Mouse (Mus musculus) Muller cell, postnatal 12 days (primary cell): Measurements from ENCODE around the gene Camkmt.

Experiments used
- DNase-seq: peaks from one replicate; pipeline ENCODE4 v3.0.0-alpha.2; 2015; ENCODE audit errors: inconsistent ontology term

Camkmt gene

GRCm38 (mm10) chr17:85372076-85372475 lies 281.7 kb downstream of the Camkmt start:
- peak; percentile 10 for DNase-seq

DNA sequence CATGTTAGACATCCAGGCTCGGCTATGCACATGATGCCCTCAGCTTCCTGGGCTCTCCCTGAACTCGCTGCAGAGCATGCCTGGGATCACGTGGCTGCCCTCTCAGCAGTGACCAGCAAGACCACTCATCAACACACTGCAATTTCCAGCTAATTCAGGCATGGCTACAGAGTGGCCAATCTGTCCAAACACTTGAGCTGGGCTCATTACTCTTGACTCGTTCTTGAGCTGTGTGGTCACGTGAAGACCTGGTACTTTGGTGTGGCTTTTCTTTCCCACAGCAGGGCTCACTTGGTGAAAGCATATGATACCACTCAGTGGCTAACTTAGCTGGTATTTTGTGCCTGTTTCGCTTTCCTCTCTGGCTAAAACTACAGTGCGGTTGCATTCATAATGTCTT lies 282.2 kb downstream of the Camkmt start:
- no peak for DNase-seq

DNA sequence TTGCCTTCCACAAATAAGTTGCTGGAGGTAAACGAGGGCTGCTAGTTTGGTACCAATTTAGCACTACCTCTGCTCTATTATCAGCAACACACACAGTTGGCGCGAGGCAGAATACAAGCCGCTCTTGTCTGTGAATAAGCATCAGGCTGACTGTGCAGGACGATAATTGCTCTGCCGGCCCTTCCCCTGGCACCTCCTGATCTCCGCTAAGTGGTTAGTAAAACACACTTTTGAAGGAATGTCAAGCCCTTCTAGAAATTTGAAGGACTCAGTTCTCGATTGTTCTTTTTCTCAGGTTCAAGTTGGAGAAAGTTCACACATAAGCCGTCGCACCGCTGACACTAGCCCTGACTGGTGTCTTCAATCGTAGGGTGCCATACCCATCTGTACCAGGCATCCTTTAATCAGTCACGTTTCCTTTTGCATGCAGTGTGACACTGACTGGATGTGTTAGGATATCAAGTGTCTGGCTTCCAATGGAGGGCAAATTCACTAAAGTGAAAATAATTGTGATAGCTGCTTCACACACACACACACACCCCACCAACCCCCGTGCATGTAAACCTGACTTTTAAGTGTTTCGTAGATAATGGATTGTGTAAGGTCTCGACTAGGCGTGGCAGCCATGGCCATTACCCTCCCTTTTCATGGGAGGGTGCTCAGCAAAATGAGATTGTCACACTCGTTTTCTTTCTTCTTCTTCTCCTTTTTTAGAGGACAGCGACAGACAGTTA lies 283.9 kb downstream of the Camkmt start:
- peak; percentile 35 for DNase-seq

GRCm38 (mm10) chr17:85374834-85375176 lies 284.5 kb downstream of the Camkmt start:
- DNase-seq, result no peak

DNA sequence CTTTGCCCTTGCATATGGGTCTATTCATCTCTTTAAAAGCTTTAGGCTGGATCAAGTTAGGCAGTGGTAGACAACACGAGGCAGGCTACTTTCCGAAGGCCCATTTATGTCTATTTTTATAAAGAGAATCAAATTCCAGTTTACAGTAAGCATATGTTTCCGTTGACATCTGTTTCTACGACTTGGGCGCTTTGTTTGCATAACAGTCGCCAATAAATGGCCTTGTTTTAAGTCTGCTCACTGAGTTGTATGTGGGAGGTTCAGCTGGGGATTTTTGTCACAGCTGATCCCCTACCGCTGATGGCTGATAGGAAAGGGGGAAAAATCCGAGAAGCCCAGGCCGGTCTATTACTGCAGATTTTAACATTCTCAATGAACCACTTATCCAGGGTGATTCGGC lies 285.2 kb downstream of the Camkmt start:
- DNase-seq, result no peak

- no peak for DNase-seq
Measured at GRCm38 (mm10) chr17:85377496-85377895, 287.1 kb downstream of the Camkmt start.

- DNase-seq, result no peak
Measured at GRCm38 (mm10) chr17:85379101-85379500, 288.7 kb downstream of the Camkmt start.

DNA sequence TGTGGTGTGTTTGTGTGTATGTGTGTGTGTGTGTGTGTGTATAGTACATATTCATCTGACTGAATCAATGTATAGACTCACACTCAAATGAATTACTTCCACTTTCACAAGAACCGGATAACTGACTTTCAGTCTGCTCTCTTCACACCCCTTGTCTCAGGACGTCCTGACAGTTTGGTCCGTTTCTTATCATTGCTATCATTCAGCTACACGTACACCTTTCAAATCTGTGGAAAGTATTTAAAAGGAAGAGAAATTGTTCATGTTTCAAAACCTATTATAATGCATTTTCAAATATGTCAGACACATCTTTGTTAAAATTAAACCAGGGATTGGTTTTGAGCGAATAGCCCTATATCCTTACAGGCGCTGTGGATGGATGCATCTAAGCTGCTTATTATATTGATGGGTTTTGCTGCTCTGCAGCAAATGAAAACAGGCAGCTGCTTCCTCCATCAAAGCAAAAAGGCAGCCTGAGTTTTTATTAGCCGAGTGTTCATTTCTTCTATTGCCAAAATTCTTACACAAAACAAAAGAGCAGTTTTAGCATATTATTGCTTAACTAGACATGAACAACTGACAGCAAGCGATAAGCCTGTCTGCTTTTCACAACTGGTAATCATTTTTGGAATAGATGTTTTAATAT lies 291.3 kb downstream of the Camkmt start:
- DNase-seq, result no peak

DNA sequence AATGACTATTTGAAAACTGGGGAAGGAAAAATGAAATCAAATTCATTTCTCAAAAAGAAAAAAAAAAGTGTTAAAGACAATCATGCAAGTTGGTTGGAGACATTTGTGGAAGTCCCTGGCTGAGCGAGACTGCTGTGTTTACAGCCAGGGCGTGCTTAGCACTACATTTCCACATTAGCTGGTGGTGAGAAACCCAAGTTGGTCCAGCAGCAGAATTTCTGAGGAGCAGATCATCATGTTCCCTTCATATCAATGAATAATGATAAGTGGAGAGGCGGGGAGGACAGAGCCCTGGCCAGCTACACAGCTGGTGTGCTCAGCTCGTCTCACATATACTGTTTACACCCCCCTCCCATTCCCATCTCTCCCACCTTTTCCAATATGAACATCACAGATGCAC lies 292.0 kb downstream of the Camkmt start:
- DNase-seq, result no peak

DNA sequence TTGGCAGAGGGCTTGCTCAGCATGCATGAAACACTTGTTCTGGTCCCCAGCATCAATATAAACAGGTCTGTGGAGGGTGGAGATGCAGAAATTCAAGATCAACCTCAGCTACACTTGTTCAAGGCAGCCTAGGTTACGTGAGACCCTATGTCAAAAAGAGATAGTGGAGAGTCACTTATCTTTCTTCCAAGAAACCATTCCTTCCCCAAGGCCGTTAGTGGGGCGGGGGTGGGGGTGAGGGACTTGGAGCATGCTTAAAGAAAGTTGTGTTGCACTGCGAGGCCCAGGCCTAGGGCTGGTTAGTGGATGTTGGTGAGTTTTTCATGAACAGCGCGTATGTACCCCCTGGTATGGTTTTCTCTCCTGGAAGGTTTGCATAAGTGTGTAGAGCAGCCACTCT lies 292.6 kb downstream of the Camkmt start:
- DNase-seq, result no peak

- peak; percentile 83 for DNase-seq
Measured at GRCm38 (mm10) chr17:85393091-85393890, 302.9 kb downstream of the Camkmt start.

DNA sequence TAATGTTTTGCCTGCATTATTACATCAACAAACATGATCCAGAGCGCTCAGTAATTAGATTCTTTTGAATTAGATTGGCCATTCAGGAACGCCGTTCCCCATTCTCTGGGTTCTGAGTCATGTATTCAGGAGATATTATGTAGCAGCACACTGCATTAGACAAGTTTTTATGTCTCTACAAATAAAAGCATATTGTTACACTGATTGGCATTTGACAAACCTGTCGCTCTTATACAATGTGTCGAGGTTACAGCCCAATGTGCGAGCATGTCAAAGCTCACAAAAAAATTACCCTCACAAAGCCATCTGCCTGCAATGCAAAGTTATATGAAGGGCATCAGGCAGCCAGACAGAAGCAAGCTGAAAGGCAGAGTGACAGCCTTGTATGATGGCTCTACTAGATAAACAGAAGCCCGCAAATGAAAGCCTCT lies 303.6 kb downstream of the Camkmt start:
- DNase-seq, result peak; percentile 91

DNA sequence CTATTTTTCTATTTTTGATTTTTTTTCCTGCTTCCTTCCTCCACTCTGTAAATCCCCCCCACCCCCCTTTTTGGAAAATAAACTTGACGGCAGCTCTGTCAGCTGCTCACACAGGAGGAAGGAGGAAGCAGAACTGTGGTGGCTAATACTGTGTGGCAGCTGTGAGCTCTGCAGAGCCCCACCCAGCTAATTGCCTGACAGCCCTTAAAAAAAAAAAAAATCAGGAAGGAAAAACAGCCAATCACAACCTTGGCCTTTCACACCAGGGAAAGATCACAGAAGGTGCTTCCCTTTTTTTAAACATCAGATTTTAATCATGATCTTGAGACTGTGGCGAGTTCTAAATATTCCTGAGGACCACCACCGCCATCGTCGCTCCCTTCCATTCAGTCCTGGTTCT lies 305.1 kb downstream of the Camkmt start:
- DNase-seq, result peak; percentile 72

DNA sequence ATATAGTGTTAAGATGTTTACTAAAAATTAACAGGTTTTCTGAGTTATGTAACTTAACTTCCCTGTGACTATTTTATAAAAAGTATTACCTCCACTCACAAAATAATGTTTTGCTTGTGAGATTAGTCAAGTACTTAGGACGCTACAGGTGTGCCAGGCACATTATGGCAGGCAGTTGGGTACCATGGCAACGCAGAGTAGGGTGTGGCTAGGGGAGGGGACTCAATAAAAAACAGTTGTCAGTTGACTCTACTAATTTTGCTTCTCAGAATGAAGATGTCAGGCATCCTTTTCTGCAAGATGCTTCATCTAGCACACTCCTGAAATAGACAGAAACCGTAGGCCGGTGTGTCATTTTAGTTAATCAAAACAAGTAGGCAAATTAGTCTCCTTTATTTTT lies 310.4 kb downstream of the Camkmt start:
- DNase-seq, result no peak

DNA sequence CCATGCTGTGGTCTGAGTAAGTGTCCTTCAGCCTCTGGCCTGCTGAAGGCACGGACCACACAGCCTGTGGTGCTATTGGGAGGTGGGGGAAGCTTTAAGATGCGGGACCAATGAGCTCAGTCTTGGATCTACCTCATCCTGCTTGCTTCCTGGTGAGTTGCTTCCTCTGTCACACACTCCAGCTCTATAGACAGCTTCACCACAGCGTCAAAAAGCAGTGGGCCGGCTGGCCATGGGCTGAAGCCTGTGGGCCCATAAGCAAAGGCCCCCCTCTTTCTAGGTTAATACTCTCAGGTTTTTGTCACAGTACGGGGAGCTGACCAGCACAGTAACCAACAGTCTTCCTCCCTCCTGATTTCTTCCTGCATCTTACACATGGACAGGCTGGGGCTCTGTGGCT lies 314.8 kb downstream of the Camkmt start:
- no peak for DNase-seq

DNA sequence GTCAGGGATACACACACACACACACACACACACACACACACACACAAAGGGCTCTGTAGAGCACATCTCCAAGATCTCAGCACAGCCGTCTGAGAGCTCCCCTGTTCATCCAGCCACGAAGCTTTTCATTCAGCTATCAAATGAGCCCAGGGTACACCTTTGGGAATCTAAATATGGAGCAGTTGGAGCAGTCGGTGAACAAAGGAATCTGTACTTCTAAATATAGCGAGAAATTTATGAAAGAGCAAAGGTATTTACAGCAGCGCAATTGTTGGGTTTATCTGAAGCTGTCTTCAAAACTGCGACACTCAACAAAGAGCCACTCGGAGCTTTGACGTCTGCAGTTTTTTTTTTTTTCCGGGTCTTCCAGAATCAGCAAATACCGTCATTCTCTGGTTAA lies 315.8 kb downstream of the Camkmt start:
- no peak for DNase-seq

DNA sequence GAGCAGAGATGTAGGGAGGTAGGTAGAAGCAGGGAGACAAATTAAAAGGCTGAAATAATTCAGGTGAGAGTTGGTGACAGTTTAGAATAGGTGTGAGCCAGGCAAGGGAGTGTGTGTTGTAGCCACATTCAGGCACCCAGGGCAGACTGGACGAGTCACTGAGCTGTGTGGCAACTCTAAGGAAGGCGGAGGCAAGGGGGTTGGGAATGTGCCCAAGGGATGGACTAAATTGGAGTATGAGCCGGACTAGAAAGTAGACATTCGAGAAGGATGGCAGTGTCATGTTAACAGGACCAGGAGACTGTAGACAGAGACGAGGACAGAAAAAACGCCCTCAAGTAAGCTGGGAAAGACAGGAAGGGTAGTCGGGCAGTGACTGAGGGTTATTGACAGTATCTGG lies 338.5 kb downstream of the Camkmt start:
- DNase-seq, result no peak

DNA sequence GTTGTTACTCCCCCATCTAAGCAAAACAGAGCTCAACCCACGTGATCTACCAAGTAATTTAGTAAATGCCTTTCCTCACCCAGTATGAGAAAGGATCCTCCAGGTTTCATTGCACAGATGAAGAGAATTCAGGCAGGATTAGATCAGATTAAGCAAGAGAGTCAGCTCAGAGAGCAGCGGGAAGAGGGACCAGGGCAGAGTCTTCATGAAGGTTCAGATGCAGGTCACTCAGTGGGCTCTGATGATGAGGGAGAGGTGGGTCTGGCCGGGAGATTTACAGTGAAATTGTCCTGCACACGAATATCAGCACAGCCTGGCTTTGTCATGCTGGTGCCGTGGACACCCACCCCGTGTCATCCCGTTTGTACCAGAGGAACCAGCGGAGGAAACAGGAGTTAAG lies 342.6 kb downstream of the Camkmt start:
- no peak for DNase-seq

DNA sequence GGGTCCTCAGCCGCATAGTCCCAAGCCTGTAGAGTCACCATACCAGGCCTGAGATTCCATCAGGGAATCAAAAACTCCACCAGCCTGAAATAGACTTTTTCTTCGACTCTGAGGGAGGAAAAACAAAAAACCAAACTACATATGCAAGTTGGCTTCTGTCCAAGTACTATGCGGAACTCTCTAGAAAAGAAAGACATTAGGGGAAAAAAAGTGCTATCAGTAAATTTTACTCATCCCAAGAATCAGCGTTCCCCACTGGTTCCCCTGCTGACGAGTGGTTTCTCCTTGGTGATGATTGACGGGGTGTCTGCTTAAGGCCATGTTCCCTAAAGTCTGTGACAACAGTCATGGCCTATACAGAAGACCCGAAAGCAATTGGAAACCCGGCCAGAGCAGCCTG lies 352.7 kb downstream of the Camkmt start:
- no peak for DNase-seq

GRCm38 (mm10) chr17:85454419-85454983 lies 364.1 kb downstream of the Camkmt start:
- DNase-seq, result peak; percentile 74

GRCm38 (mm10) chr17:85455063-85455462 lies 364.7 kb downstream of the Camkmt start:
- DNase-seq, result no peak

- DNase-seq, result peak; percentile 90
Measured at GRCm38 (mm10) chr17:85458075-85458474, 367.7 kb downstream of the Camkmt start.
